Mouse (Mus musculus) CH12.LX (cell line): ENCODE data around the gene Enpp6. TPM values are rescaled to one million over a fixed set of nuclear protein-coding genes. Genes with fewer than 3 reads are reported as not detected.

Source experiments
- DNase-seq: peaks from one replicate; pipeline ENCODE4 v3.0.0-alpha.2; 2013; ENCODE audit errors: extremely low read depth
- H3K27ac ChIP-seq: 2 replicates; pipeline ENCODE4 v1.5.1; 2012; ENCODE audit warnings: low read depth, mild to moderate bottlenecking, control low read depth, moderate library complexity; ENCODE audit not compliant: insufficient read depth
- H3K27me3 ChIP-seq: replicated peaks from 2 replicates; pipeline ENCODE3; 2012; ENCODE audit warnings: inconsistent platforms
- H3K36me3 ChIP-seq, 2 experiments: replicated peaks in 1 of 2; 2 replicates each; pipeline versions ENCODE3 to v1.6.1; 2012; ENCODE audit warnings: inconsistent platforms in 1 of 2, low read length in 1 of 2, mild to moderate bottlenecking in 1 of 2, mixed read lengths in 1 of 2, moderate library complexity in 1 of 2; ENCODE audit not compliant: control insufficient read depth in 1 of 2, insufficient read depth in 1 of 2
- H3K4me1 ChIP-seq, 2 experiments: 2 replicates each; pipeline ENCODE4 v1.6.1; 2012; ENCODE audit warnings: inconsistent platforms in 1 of 2, moderate library complexity in 1 of 2; ENCODE audit not compliant: insufficient read depth in 2 of 2, control insufficient read depth in 1 of 2
- H3K4me2 ChIP-seq: 2 replicates; pipeline ENCODE4 v1.6.1; 2012; ENCODE audit warnings: low read depth, mild to moderate bottlenecking, control low read depth; ENCODE audit not compliant: poor library complexity, insufficient read depth, severe bottlenecking
- H3K4me3 ChIP-seq, 3 experiments: fragments of 150-350 bp in 1 of 3; sonication (generic) in 1 of 3; replicated peaks in 1 of 3; 2 replicates each; pipeline versions ENCODE3 to v1.5.1; 2011 to 2012; ENCODE audit warnings: low read depth in 2 of 3, low read length in 2 of 3, mild to moderate bottlenecking in 2 of 3, moderate library complexity in 2 of 3, control low read depth in 1 of 3, improper control_type of control experiment in 1 of 3, inconsistent platforms in 1 of 3, mixed read lengths in 1 of 3; ENCODE audit not compliant: poor library complexity in 1 of 3
- H3K79me2 ChIP-seq: replicated peaks from 2 replicates; pipeline ENCODE4 v1.6.1; 2012; ENCODE audit warnings: mild to moderate bottlenecking, moderate library complexity; ENCODE audit not compliant: control insufficient read depth, poor library complexity, insufficient read depth, severe bottlenecking; ENCODE audit errors: extremely low read depth
- H3K9ac ChIP-seq: 2 replicates; pipeline ENCODE4 v1.6.1; 2012; ENCODE audit warnings: low read depth, mild to moderate bottlenecking, control low read depth, moderate library complexity; ENCODE audit not compliant: insufficient read depth
- H3K9me3 ChIP-seq: replicated peaks from 2 replicates; pipeline ENCODE3; 2012; ENCODE audit warnings: low read length, inconsistent platforms, mixed read lengths
- ELF1 ChIP-seq: IDR thresholded peaks from 2 replicates; pipeline ENCODE4 v1.6.1; 2014; ENCODE audit warnings: low read depth, mild to moderate bottlenecking, inconsistent platforms, low read length, improper control_type of control experiment
- ETS1 ChIP-seq: conservative IDR thresholded peaks from 2 replicates; pipeline ENCODE4 v1.6.1; 2012; ENCODE audit warnings: low read depth, mild to moderate bottlenecking, inconsistent platforms, low read length, improper control_type of control experiment, moderate library complexity
- GABPA ChIP-seq: IDR thresholded peaks from 2 replicates; pipeline ENCODE4 v1.6.1; 2012; ENCODE audit warnings: low read depth, low read length, improper control_type of control experiment, inconsistent platforms; ENCODE audit not compliant: insufficient replicate concordance
- HCFC1 ChIP-seq: IDR thresholded peaks from 2 replicates; pipeline ENCODE4 v1.6.1; 2012; ENCODE audit warnings: low read depth, mild to moderate bottlenecking, inconsistent platforms, low read length, improper control_type of control experiment
- IRF4 ChIP-seq: IDR thresholded peaks from 2 replicates; pipeline ENCODE4 v1.6.1; 2014; ENCODE audit warnings: low read depth, mild to moderate bottlenecking, inconsistent platforms, low read length, improper control_type of control experiment
- MAZ ChIP-seq: IDR thresholded peaks from 2 replicates; pipeline ENCODE4 v1.6.1; 2012; ENCODE audit warnings: low read depth, mild to moderate bottlenecking, inconsistent platforms, low read length, improper control_type of control experiment, moderate library complexity
- MXI1 ChIP-seq: IDR thresholded peaks from 2 replicates; pipeline ENCODE4 v1.6.1; 2011; ENCODE audit warnings: mild to moderate bottlenecking, low read depth, low read length, improper control_type of control experiment
- MYC ChIP-seq: IDR thresholded peaks from 2 replicates; pipeline ENCODE4 v1.6.1; 2011; ENCODE audit warnings: low read depth, mild to moderate bottlenecking, improper control_type of control experiment, low read length
- NRF1 ChIP-seq: IDR thresholded peaks from 2 replicates; pipeline ENCODE4 v1.6.1; 2014; ENCODE audit warnings: low read depth, mild to moderate bottlenecking, inconsistent platforms, low read length, improper control_type of control experiment, moderate library complexity
- PAX5 ChIP-seq: IDR thresholded peaks from 2 replicates; pipeline ENCODE4 v1.6.1; 2012; ENCODE audit warnings: low read length, inconsistent platforms, mixed read lengths
- POLR2AphosphoS2 ChIP-seq: IDR thresholded peaks from 2 replicates; pipeline ENCODE4 v1.6.1; 2011; ENCODE audit warnings: low read depth, low read length, improper control_type of control experiment
- SMC3 ChIP-seq: IDR thresholded peaks from 2 replicates; pipeline ENCODE4 v1.6.1; 2011; ENCODE audit warnings: low read depth, low read length, improper control_type of control experiment
- TBP ChIP-seq: conservative IDR thresholded peaks from 2 replicates; pipeline ENCODE4 v1.6.1; 2011; ENCODE audit warnings: low read depth, low read length, improper control_type of control experiment
- TCF12 ChIP-seq: IDR thresholded peaks from 2 replicates; pipeline ENCODE4 v1.6.1; 2014; ENCODE audit warnings: low read depth, mild to moderate bottlenecking, inconsistent platforms, low read length, improper control_type of control experiment
- USF1 ChIP-seq: IDR thresholded peaks from 2 replicates; pipeline ENCODE4 v1.6.1; 2014; ENCODE audit warnings: low read depth, mild to moderate bottlenecking, inconsistent platforms, low read length, improper control_type of control experiment
- USF2 ChIP-seq: conservative IDR thresholded peaks from 2 replicates; pipeline ENCODE4 v1.6.1; 2011; ENCODE audit warnings: low read depth, low read length, improper control_type of control experiment
- ZC3H11A ChIP-seq: IDR thresholded peaks from 2 replicates; pipeline ENCODE4 v1.6.1; 2012; ENCODE audit warnings: low read depth, mild to moderate bottlenecking, inconsistent platforms, low read length, improper control_type of control experiment
- ZMIZ1 ChIP-seq: IDR thresholded peaks from 2 replicates; pipeline ENCODE4 v1.6.1; 2012; ENCODE audit warnings: low read depth, mild to moderate bottlenecking, inconsistent platforms, low read length, improper control_type of control experiment
- dilution Hi-C: fragments of 300-500 bp; cut with MboI; formaldehyde crosslinking; loops from 2 replicates; pipeline ENCODE4 v1.14.3; 2020; ENCODE audit warnings: low sequenced_read_pairs; ENCODE audit not compliant: extremely low pct_unique_long_range_greater_than_20kb, extremely low pct_ligation_motif_present
- in situ Hi-C: fragments of 300-500 bp; cut with MboI; formaldehyde crosslinking; loops from 3 replicates; pipeline ENCODE4 v1.14.3; 2019; ENCODE audit warnings: low sequenced_read_pairs, low pct_ligation_motif_present, low pct_unique_long_range_greater_than_20kb, mixed read lengths
- polyA plus RNA-seq: library from polyadenylated mRNA; unstranded; fragments of >175 nt; gene quantifications from 2 replicates; pipeline ENCODE4 v1.2.1, GENCODE M21; 2012; ENCODE audit warnings: low read depth; ENCODE audit not compliant: insufficient read length
- total RNA-seq, 2 experiments: library from RNA; depleted of rRNA; stranded (reverse); fragments of 300-350 nt in 1 of 2; fragments of >200 nt in 1 of 2; gene quantifications; 2 replicates each; pipeline ENCODE4 v1.2.3; 2012 to 2014

The Enpp6 gene
- total and polyA plus RNA-seq, 3 experiments: not detected

DNA sequence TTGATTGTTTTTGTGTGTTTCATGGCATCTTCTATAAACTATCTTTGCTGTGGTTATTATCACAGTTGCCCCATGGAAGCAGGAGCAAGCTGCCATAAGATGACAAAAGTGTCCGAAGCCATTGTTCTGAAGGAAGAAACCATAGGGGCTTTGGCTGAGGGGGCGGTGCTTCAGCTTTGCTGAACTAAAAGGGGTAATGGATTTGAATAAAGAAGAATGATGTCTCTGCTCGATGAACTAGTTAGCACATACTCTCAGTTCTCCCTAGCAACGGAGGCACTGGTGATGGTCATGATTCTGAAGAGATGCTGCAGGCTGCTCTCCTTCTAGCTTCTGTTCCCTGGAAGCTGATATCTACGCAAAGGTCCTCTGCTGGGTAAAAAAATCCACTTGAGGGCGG is 41.8 kb downstream of the Enpp6 start:
- dilution Hi-C loops: no loop called here
- in situ Hi-C loops: no loop called here
- no peak for DNase-seq
- Histone ChIP-seq H3K4me2 (no peak overlapping the region), H3K27ac (no peak overlapping the region), H3K36me3 (no peaks in the 10 kb centered on the region), H3K4me3 (no peak overlapping the region), H3K9me3 (no peaks in the 10 kb centered on the region), H3K9ac (no peak overlapping the region), H3K27me3 (no peaks in the 10 kb centered on the region), H3K4me1 (peaks cover 0 to 19% of the 10 kb centered on the region in 2 experiments; a peak in 2 of 4 replicates), H3K79me2 (no peaks in the 10 kb centered on the region)
- TF ChIP-seq NRF1 (no peak), HCFC1 (no peak)

DNA sequence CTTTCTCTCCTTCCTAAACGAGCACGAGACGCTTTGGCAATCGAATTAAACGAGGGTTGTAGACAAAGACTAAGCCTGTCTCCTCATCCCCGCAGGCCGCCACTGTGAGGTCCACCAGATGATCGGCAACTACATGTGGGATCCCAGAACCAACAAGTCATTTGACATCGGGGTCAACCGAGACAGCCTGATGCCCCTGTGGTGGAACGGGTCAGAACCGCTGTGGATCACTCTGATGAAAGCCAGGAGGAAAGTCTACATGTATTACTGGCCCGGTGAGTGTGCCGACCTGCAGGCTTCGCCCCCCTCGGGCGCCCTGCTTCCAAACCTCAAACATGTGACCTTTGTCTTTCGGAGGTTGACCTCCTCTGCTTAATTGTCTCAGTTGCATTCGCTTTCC is 43.6 kb downstream of the Enpp6 start:
- DNase-seq: no peak

DNA sequence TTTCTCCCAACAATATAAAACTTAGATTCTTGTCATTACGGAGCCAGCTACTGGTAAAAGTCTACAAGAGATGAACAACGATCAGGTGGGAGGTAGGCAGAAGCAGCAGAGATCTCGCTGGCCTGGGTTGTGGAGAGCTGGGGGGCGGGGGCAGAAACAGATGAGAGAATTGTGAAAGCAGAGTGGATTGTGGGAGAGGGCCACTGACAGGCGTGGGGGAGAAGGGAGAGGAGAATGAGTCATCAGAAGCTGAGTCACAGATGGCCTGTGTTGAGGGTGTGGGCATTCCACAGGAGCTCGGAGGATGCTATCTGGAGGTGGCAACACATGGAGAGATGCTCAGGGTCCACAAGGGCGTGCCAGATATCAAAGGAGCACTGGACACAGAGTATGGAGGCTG is 45.4 kb downstream of the Enpp6 start:
- Histone ChIP-seq H3K27me3 (no peaks in the 10 kb centered on the region), H3K9me3 (no peaks in the 10 kb centered on the region), H3K9ac (no peak overlapping the region), H3K4me2 (no peak overlapping the region), H3K4me1 (peaks cover 0 to 6% of the 10 kb centered on the region in 2 experiments; a peak in 2 of 4 replicates), H3K36me3 (no peaks in the 10 kb centered on the region), H3K27ac (no peak overlapping the region), H3K79me2 (no peaks in the 10 kb centered on the region), H3K4me3 (no peak overlapping the region)
- dilution Hi-C loops (no loop called here), in situ Hi-C loops (no loop called here)
- TF ChIP-seq MXI1: no peak
- no peak for TF ChIP-seq POLR2AphosphoS2
- TF ChIP-seq PAX5: no peak
- TF ChIP-seq SMC3: no peak
- TF ChIP-seq MYC: no peak
- TF ChIP-seq TCF12: no peak
- no peak for TF ChIP-seq ELF1
- no peak for TF ChIP-seq TBP
- TF ChIP-seq ZC3H11A: no peak
- TF ChIP-seq ZMIZ1: no peak
- no peak for DNase-seq

More for the DNA sequence above, 43.6 kb downstream of the Enpp6 start:
- dilution Hi-C loops (no loop called here), in situ Hi-C loops (no loop called here)
- H3K9ac ChIP-seq: no peak overlapping the region
- no peak overlapping the region for H3K27ac ChIP-seq
- H3K79me2 ChIP-seq: no peaks in the 10 kb centered on the region
- no peak for TF ChIP-seq GABPA
- no peak for TF ChIP-seq IRF4
- TF ChIP-seq USF2: no peak
- no peak for TF ChIP-seq MAZ
- no peak for TF ChIP-seq USF1
- TF ChIP-seq ETS1: no peak
- H3K4me1 ChIP-seq: peaks cover 0 to 13% of the 10 kb centered on the region in 2 experiments; a peak in 2 of 4 replicates
- no peak overlapping the region for H3K4me3 ChIP-seq
- no peaks in the 10 kb centered on the region for H3K9me3 ChIP-seq
- no peaks in the 10 kb centered on the region for H3K27me3 ChIP-seq
- H3K36me3 ChIP-seq: no peaks in the 10 kb centered on the region
- no peak overlapping the region for H3K4me2 ChIP-seq
